Mouse (Mus musculus): ENCODE data around the gene Ntf3.

- no peak for TF ChIP-seq USF2 (conservative IDR thresholded peaks at IDR 0.05; ENCODE audit: low read depth, low read length)
- no peak for TF ChIP-seq CHD2 (IDR thresholded peaks at IDR 0.05; ENCODE audit: low read length)
- no peak for TF ChIP-seq USF1 (IDR thresholded peaks at IDR 0.05; ENCODE audit: low read depth, low read length)
- no peak for TF ChIP-seq POLR2A (IDR thresholded peaks at IDR 0.05; ENCODE audit: low read depth, low read length)
- TF ChIP-seq ETS1 (conservative IDR thresholded peaks at IDR 0.05; ENCODE audit: low read depth, low read length) = no peak
- no peak for TF ChIP-seq NRF1 (IDR thresholded peaks at IDR 0.05; ENCODE audit: low read depth, low read length)
- no peak for TF ChIP-seq KAT2A (IDR thresholded peaks at IDR 0.05; ENCODE audit: insufficient replicate concordance, low read length)
- TF ChIP-seq CTCF (conservative IDR thresholded peaks at IDR 0.05 in 1 of 2, IDR thresholded peaks at IDR 0.05 in 1 of 2; ENCODE audit: low read depth in 2 of 2, low read length in 2 of 2) = no peak
These were observed 46.6 kb upstream of the Ntf3 start for GRCm38 (mm10) chr6:126213330-126213729.
